Mouse (Mus musculus) lung, postnatal 25 days (tissue): ENCODE data around the gene Eif5b.
"Not testable (repeated sequence)": the region's sequence is repeated elsewhere in the genome, so short reads cannot be mapped to it uniquely, and the experiment has no call there.

ENCODE experiments used
- DNase-seq: peaks from one replicate; pipeline ENCODE4 v3.0.0; 2022; ENCODE audit warnings: low spot score

Eif5b gene

DNA sequence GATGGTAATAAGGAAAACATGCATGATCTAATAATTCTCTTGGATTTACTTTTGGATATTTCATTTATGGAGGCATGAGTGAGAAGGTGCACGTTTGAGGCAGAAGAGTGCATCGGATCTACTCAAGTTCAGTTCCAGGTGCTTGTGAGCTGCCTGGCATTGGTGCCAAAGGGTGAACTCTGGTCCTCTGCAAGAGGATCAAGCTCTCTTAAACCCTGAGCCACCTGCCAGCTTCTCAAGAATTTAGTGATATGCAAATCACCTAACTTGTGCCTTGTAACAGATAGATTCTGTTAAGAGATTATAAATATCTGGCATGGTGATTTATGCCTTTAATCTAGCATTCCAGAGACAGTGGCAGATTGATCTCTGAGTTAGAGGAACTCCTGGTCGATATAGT lies 5.2 kb downstream of the Eif5b start:
- DNase-seq: no peak

DNA sequence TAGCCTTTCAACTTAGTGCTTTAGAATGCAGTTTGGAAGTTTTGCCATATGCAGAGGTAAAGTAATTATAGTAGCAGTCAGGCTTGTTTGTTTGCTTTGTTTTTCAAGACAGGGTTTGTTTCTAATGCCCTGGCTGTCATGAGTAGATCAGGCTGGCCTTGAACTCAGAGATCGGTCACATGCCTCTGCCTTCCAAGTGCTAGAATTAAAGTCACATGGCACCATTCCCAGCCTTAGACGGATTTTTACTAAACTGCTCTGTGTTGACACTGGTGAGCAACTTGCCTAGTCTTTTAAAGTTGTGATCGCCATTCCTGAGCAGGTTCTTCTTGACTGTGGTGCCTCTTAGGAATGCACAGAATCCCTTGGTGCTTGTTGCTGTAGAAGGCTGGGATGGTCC lies 8.9 kb downstream of the Eif5b start:
- no peak for DNase-seq

DNA sequence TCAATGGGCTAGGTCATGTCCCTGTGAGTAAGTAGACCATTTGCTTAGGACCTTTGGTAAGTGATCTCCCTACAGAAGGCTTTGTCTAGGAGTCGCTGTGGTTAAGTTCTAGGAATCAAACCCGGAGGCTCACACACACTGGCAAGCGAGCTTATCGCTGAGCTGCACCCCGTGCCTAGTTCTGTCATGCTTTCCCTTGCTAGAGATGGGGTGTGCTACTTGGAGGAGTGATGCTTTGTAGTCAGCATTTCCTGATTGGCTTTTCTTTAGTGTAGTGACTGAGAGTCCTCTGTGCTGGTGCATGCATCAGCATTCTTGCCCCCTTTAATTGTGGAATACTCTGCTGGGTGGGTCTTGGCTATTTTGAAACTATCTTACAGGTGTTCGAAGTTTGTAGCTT lies 13.8 kb downstream of the Eif5b start:
- DNase-seq: no peak

GRCm38 (mm10) chr1:38012104-38012503 lies 14.3 kb downstream of the Eif5b start:
- DNase-seq: peak; percentile 19

- no peak for DNase-seq
Observed at GRCm38 (mm10) chr1:38012509-38012908, 14.7 kb downstream of the Eif5b start.

- no peak for DNase-seq
Observed at GRCm38 (mm10) chr1:38014551-38015203, 16.9 kb downstream of the Eif5b start.

GRCm38 (mm10) chr1:38027301-38027700 lies 29.5 kb downstream of the Eif5b start:
- DNase-seq: peak; percentile 60

DNA sequence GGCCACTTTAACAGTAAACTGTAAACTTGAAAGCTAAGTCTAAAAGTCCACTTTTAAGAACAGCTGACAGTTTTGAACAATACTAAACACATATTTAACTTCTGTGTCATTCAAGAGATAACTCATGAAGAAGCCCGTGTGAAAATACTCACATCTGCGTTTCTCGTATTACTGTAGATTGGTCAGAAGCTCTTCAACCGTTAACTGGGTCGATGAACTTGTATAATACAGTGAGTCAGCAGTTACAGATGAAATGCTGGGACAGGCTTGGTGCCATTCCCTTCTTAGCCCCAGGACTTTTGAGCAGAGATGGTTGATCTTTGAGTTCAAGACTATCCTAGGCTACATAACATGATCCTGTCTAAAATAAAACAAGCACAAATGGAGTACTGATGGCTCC lies 33.6 kb downstream of the Eif5b start:
- no peak for DNase-seq

GRCm38 (mm10) chr1:38035521-38035920 lies 37.7 kb downstream of the Eif5b start:
- DNase-seq: no peak

GRCm38 (mm10) chr1:38037375-38037774 lies 39.6 kb downstream of the Eif5b start:
- no peak for DNase-seq

DNA sequence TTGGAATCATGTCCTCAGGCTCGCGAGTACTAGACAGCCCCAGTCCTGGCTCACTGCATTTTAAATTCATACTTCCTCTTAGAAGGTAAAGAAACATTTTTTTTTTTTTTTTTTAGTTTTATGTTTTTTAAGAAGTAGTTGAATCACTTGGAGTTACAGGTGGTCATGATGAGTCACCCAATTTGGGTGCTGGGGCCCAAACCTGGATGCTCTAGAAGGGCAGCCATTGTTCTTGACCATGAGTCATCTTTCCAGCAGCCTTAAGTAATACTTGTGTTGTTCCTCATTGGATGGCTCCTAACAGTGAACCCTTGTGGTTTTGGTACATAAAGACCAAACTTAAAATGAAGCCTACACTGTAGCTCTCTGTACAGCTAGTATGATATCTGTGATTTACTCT lies 41.1 kb downstream of the Eif5b start:
- no peak for DNase-seq

- no peak for DNase-seq
Observed at GRCm38 (mm10) chr1:38048121-38048520, 50.3 kb downstream of the Eif5b start.

DNA sequence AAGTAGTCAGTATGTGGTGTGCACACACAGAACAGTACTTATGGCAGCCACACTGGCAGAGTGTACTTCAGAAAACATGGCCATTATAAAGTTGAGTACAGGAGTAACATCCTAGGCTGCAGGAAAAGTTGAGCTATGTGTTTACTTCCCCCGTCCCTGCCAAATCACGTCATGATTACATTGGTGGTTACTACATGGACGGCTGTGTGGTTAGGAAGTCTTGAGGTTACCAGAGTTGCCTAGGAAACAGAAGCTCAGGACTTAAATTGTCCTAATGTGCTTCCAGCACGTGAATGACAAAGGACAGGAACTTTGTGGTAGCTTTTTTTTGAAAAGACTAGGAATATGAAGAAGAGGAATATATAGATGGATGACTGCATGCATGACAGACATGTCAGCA lies 51.8 kb downstream of the Eif5b start:
- DNase-seq: no peak

- no peak for DNase-seq
Observed at GRCm38 (mm10) chr1:38055176-38055575, 57.4 kb downstream of the Eif5b start.

DNA sequence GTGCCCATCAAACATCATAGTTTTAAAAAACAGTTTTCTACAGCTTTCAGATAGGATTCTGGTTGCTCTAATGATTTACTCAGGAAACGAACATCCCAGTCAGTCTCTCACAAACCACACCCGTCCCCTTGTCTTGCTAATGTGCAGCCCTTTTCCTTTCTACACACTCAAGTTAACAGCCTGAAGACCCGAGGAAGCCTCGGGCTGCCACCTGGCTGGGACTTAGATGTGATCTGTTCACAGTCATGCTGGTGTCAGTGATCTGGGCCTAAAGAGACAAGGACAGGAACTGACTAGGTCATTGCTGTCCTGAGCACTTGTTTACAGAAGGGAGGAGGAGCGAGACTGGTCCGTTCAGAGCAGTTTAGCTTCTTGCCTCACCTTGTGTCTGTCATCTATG lies 60.6 kb downstream of the Eif5b start:
- no peak for DNase-seq

- DNase-seq: not testable (repeated sequence)
Observed at GRCm38 (mm10) chr1:38062156-38062555, 64.3 kb downstream of the Eif5b start.

DNA sequence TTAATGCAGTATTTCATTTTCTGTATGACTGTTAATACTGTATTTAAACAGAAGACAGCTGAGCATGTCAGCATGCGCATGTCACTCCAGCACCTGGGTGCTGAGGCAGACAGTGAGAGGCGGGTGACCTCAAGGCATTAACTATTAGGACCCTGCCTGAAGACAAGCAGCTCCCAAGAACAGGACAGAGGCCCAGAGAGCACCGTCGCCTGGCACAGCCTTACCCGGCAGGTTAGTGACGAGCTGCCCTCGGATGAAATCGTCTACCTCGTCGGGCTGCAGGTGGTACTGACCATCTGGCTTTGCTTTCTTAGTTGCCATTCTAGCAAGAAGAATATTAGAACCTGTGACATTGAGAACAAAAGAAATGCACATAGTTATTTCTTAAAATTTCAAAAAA lies 69.5 kb downstream of the Eif5b start:
- no peak for DNase-seq

DNA sequence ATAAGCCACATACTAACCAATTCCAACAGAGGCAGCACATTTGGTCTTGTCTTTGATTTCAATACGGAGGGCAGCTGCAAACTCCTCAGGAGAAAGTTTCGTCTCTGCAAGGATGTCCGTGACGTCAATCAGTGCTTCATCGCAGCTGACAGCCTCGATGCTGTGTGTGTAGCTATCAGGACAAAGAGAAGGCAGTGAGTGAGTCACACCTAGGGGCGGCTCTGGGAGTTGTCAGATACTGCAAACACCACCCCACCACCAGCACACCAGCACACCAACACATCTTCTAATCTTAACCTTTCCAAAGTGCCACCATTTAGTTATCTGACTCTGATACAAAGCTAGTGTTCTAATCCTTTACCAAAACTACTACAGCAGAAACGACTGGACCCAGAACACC lies 73.5 kb downstream of the Eif5b start:
- no peak for DNase-seq

DNA sequence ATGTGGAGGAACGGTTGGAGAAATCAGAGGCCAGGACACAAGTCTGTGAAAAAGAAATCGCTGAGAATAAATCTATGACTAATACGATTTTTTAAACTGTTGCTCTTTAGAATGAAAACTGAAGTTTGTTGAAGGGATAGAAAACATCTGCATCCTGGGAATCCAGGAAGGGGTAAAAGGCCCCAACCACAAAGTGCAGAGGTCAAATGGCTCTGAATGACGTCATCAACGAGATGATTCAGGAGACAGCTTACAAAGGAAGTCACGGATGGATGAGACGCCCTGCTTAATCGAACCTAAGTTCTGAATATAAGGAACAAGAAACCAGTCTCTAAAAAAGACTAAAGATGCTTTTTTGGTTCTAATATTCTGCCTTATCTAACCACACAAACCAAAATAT lies 83.5 kb downstream of the Eif5b start:
- DNase-seq: no peak

DNA sequence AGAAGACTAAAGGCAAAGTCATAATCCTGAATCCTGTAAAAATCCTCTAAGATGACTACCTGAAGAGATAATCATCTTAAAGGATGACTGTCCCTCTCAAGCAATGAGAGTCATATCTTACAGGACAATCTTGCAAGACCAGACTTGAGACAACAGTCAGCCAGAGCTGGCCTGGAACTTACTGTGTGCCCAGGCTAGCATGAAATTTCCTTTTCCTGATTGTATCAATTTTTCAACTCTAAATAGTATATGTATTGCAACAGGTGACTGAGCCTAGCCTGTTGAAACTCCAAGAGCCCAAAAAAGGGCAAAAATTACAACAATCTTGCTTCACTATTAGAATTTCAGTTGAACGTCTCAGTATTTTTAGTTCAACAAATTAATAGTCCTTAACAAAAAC lies 105.4 kb downstream of the Eif5b start:
- no peak for DNase-seq

DNA sequence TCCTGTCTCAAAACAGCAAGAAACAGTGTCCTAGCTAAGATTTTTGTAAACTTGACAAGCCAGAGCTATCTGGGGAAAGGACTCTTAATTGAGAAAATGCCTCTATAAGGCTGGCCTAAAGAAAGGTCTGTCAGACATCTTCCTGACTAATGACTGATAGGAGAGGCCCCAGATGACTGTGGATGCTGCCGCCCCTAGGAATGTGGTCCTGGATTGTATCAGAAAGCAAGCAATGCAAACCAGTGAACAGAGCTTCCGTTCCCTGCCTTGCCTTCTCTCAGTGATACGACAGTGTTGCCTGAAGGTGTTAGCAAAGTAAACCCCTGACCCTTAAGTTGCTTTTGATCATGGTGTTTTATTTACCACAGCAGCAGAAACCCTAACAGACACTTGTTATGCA lies 106.0 kb downstream of the Eif5b start:
- DNase-seq: no peak
